Mouse (Mus musculus): ENCODE data around the gene Cadm1.

Cadm1 gene

DNA sequence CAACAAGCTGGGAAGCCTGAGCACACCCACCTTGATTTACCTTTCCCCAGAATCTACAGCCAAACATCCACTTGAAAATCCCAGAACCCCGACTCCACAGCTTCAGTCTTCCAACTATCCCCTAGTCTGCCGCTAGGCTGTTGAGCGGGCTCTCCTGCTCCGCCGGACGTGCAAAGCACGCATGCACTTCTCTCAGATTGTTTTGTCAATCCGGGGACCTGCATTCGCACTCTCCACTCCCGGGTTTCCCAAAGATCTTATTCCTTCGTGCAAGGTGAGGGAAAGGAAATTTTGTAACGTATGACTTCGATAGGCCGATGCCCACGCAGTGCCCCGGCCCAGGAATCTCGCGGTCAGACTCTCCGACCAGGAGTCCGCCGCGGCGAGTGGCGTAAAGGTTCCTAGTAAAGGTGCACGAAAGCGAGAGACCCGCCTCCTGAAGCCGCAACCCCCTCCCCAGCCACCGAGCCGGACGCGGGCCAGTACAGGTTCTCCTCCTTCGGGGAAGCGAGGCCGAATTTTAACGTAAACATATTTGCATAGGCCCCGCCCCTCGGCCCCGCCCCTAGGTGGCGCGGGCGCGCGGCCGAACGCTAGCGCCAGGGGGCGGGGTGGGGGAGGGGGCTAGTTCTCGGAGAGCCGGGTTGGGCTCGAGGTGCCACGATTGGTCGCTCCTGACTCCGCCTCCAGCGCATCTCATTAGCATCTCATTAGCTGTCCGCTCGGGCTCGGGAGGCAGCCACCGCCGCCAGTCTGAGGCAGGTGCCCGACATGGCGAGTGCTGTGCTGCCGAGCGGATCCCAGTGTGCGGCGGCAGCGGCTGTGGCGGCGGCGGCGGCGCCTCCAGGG lies at the start of gene Cadm1:
TSS of gene Cadm1 (plus strand) at position 572 of the 849 bp plus-strand sequence.
- in situ Hi-C loops (cut with MboI, MseI) = loop anchor here (25.0 kb wide), 1 partner anchor 1468 kb away; no protein-coding TSS in a partner anchor

GRCm38 (mm10) chr9:47484506-47484905 lies 45.5 kb upstream of the Cadm1 start:
- in situ Hi-C loops (cut with MboI, MseI) = no loop called here

DNA sequence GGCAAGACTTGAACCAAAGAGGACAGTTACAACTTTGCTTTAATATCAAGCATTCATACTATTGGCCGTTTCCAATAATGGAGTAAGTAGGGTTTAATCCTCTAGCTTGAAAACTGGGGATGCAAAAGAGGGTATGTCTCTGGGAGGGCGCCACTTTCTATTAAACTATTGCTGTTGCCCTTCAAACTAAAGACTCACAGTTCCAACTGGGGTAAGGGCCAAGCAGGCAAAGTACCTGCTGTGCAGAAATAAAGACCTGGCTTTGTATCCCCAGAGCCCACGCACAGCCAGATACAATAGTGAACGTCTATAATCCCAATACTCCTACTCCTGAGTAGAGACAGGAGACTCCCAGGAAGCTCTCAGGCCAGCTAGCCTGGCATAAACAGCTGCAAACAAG lies 44.8 kb upstream of the Cadm1 start:
- in situ Hi-C loops (cut with MboI, MseI) = no loop called here

DNA sequence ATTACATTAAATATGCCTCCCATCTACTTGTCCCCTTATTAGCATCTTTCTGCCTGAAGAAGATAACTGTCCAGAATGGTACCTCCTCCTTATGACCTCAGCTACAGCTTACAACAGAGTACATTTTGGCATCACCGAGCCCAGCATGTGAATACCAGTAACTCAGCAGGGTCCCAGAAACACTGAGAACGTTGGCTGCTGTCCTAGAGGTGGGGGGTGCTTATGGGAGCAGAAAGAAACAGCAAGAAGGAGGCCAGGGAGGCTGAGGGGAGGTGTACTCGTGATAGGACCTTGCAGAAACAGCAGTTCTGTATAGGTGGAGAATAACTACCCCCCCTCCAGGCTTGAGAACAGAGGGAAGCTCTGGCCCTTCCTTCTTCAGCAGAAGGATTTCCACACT lies 30.2 kb upstream of the Cadm1 start:
- in situ Hi-C loops (cut with MboI, MseI) = no loop called here

- in situ Hi-C loops (cut with MboI, MseI) = no loop called here
Measured at GRCm38 (mm10) chr9:47505956-47506355, 24.0 kb upstream of the Cadm1 start.

DNA sequence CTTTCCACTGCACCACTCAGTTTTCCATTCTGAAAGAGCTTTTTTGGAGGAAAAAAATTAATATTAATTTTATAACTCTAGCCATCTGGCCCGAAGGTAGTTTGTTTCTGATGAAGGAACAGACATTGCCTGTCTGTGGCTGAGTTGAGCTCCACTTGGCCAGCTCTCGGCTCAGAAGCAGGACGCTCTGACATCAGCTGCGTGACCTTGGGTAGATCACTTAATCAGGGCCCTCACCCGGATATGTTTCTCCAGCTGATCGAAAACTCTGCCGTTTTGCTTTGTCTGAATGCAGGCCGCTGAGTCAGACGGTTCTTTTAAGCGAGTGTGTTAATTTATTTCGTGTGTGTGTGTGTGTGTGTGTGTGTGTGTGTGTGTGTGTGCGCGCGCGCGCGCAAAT lies 23.1 kb upstream of the Cadm1 start:
- in situ Hi-C loops (cut with MboI, MseI) = no loop called here

DNA sequence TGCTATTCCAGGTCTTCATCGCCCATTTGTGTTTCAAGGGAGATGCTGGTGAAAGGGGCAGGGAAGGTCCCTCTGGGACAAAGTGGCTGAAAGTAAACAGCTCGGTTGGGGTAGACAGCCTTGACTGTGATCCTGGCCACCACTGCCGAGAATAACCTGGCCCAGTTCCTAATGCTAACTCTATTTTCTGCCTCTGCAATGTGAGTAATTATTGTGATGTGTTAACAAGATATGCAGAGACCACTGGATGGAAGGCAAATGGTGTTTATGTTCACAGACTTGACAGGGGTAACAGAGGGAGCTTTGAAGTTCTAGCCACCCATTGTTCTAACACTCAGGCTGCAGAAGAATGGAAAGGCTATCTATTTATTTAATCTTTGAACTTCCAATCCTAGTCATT lies 21.9 kb upstream of the Cadm1 start:
- in situ Hi-C loops (cut with MboI, MseI) = no loop called here

DNA sequence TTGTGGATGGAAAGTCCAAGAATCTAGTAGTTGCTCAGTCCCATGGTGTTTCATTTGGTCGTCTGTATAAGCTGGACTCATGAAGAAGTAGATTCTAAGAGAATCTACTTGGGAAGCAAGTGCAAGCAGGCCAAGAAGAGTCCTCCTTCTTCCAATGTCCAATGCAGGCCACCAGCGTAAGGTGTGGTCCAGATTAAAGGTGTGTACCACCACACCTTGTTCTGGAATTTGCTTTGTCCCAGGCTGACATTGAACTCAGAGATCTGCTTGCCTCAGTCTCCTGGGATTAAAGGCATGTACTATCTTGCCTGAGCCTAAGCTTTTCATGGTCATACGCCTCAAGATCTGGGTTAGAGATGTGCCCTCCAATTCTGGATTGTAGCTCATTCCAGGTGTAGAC lies 17.5 kb upstream of the Cadm1 start:
- in situ Hi-C loops (cut with MboI, MseI) = loop anchor here (10.0 kb wide), 1 partner anchor 1272 kb away; no protein-coding TSS in a partner anchor

- in situ Hi-C loops (cut with MboI, MseI) = loop anchor here (10.0 kb wide), 1 partner anchor 1270 kb away; no protein-coding TSS in a partner anchor
Measured at GRCm38 (mm10) chr9:47514318-47514717, 15.7 kb upstream of the Cadm1 start.

DNA sequence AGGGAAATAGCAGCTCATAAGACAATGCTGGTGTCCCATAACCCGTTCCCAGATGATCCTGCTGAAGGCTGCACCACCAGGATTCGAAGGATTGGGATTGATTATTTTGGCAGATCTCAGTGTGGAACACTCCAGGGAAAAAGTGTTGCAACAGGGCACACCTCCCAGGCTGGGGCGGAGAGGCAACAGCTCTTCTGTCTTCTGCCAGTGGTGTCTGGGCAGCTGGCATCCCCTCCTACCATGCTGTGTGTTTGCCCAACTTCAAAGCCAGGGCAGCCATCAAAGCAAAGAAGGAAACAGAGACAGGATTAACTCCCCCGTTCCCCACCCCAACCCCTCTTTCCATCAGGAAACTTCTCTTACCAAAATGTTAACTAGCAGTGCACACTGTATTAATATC lies 13.7 kb upstream of the Cadm1 start:
- in situ Hi-C loops (cut with MboI, MseI) = loop anchor here (10.0 kb wide), 1 partner anchor 1269 kb away; no protein-coding TSS in a partner anchor

- in situ Hi-C loops (cut with MboI, MseI) = loop anchor here (25.0 kb wide), 1 partner anchor 1465 kb away; no protein-coding TSS in a partner anchor
Measured at GRCm38 (mm10) chr9:47527290-47527689, 2.7 kb upstream of the Cadm1 start.

DNA sequence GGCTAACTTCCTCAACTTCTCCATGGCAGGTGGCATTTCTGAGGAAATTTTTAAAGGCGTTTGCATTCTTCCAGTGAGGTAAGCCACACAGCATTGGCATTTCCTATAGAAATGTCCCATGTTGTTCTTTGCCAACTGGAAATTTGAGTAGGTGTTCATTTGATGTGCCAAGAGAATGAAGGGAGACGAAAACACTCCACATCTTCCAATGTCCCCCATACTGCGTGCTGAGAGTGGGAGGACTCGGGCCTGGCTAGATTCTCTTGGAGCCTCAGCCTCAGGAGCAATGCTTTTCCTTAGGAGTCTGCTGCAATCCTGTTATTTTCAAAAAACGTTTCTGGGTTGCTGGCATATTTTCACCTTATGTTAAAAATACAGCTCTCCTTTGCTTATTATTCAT lies 2.2 kb upstream of the Cadm1 start:
- in situ Hi-C loops (cut with MboI, MseI) = loop anchor here (25.0 kb wide), 1 partner anchor 1465 kb away; no protein-coding TSS in a partner anchor

DNA sequence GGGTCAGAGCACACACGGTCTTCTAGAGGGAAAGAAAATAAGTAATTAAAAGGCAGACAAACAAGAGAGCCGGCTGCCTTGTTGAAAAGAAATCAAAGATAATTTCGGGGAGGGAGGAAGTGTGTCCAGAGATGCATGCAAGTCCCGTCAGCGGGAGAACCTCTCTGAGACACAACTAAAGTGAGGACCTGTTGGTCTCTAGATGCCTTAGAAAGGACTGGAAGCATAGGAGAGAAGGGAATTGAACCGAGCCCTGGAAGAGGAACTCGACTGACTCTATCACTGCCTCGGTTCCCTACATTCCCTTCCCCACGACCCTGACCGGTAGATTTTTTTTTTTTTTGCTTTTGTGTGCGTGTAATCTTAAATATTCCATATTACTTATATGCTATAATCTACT lies 791 bp upstream of the Cadm1 start:
- in situ Hi-C loops (cut with MboI, MseI) = loop anchor here (25.0 kb wide), 1 partner anchor 1467 kb away; no protein-coding TSS in a partner anchor

- in situ Hi-C loops (cut with MboI, MseI) = loop anchor here (25.0 kb wide), 1 partner anchor 1468 kb away; no protein-coding TSS in a partner anchor
Measured at GRCm38 (mm10) chr9:47530544-47530921, 560 bp downstream of the Cadm1 start.

DNA sequence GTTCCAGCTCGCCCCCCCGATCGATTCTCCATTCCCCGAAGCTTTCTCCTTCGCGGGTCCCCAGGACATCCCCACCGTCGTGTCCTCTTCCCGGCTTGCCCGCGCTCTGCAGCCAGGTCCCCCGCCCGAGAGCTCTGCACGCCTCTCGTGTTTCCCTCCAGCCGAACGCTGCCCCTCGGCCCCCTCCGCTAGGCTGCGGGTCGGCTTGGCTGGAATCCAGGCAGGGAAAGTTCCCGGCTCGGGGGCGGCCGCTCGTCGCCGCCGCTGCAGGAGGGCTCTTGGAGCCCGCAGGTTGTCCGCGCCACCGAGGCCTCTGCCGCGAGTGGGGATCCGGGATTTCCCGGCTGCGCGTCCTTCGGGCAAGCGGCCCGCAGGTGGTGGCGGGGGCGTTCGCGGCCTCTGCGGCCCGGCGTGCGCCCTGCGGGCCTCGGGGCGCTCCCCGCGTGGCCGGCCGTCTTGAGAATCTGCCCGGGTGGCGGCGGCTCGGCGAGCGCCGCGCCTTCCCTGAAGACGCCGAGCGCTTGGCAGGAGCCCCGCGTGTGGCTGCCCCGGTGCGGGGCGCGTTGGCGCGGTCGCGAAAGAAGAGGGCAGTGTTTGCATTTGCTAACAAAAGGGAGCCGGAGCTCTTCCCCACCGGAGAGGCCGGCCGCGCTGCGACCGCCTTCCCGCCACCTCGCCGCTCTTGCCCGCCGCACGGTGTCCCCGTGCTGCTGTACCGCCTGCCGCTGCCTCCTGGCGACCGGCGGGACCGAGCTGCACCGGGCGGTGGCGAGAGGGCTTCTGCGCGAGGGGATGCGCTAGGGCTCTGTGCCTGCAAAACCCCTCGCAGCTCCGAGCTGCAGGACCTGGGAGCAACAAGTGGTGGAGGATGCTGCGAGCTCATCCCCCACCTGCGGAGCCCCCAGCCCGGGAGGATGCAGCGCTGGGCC lies 1.2 kb downstream of the Cadm1 start:
- in situ Hi-C loops (cut with MboI, MseI) = loop anchor here (25.0 kb wide), 1 partner anchor 1469 kb away; no protein-coding TSS in a partner anchor

- in situ Hi-C loops (cut with MboI, MseI) = loop anchor here (25.0 kb wide), 1 partner anchor 1470 kb away; no protein-coding TSS in a partner anchor
Measured at GRCm38 (mm10) chr9:47532215-47532865, 2.4 kb downstream of the Cadm1 start.

DNA sequence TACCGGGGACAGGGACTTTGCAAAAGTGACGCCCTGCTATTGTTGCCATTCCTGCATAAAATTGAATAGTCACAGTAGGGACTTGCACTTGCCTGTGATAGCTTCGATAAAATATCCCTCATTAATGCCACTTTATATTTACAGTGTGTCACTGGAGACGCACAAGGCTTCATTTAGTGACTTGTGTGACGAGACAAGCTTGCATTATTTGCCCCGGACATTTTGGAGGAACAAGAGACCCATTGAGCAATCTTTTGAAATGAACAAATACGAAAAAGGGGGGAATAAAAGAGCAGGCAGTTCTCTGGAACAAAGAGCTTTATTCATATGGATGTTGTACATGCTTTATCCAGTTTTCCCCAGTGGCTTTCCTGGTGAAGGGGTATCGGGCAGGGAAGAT lies 3.5 kb downstream of the Cadm1 start:
- in situ Hi-C loops (cut with MboI, MseI) = loop anchor here (25.0 kb wide), 1 partner anchor 1471 kb away; no protein-coding TSS in a partner anchor

DNA sequence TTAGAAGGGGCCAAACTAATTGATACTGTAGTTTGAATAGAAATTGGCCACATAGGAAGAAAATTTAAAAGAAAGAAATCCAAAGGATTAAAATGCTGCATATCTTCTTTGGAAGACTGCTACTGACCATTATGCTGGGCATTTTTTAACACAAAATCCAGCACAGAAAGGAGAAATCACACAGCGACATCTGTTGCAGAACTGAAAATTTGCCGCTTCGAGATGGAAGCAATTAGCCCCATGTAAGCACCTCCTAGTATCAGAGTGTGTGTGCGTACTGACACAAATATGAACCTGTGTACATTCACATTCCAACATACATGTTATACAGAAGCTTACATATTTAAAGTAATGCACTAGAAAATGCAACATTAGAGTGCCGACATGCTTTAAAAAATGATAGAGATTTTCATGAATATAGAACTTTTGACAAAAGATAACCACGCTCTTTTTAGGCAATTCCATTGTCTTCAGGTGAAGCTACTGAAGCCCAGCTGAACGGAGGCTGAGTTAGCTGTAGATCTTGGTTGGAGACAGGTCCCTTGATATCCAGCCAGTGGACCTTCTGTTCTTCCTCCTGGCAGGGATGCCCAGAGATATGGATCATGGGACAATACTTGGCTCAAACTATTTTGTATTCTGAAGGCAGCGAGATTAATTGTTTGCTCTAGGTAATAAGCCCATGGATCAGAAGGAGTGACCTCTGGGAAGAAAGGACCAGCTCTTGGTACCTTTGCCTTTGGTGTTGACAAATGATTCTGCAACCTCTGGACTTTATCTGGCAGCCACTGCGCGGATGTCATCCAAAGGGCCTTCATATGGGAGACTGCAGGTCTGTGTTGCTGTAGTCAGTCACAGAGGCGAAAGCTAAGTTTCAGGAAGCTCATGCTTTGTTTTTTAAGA lies 4.9 kb downstream of the Cadm1 start:
- in situ Hi-C loops (cut with MboI, MseI) = loop anchor here (25.0 kb wide), 1 partner anchor 1473 kb away; no protein-coding TSS in a partner anchor

DNA sequence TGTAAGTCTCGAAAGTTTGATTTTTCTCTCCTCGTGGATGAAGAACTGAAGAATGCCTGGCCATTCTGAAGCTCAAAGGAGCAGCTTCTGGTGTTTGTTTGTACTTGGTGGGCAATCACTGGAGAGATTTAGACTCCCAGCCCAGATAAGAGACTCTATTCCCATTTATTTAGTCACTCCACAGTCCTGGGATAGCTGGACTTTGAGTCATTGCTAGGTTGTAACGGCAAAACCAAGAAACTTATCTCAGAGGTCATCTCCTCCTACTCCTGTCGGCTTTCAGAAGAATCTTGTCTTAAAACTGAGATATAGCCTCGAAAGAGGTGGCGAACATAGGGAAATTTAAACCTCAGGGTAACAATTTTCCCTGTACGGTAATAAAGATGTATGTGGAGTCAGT lies 15.3 kb downstream of the Cadm1 start:
- in situ Hi-C loops (cut with MboI, MseI) = loop anchor here (25.0 kb wide), 1 partner anchor 1483 kb away; no protein-coding TSS in a partner anchor

DNA sequence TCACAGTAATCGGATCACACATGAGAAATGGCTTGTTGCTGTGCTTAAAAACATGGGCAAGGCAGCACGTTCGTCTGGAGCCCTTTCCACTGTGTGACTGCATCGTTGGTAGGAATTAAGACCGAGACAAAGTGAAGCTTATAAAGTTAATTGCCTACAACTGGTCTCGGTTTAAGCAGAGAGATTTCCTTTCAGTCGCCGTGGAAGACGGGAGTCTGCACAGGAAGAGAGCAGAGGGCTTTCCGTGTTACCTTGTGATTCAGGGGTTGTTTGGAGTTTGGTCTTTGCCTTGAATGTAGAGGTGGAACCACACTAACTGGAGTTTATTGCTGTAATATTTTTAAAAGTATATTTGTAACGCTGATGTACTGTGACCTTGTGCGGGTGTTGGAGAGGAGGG lies 15.7 kb downstream of the Cadm1 start:
- in situ Hi-C loops (cut with MboI, MseI) = loop anchor here (25.0 kb wide), 1 partner anchor 1483 kb away; no protein-coding TSS in a partner anchor

Measured in regulatory T cell (primary cell).